Mouse (Mus musculus): ENCODE measurements at regions not wholly inside any gene's neighbourhood (a gene's known extent, or its start where the extent isn't known, plus 50 kb on each side); places are given as distances from the start of the nearest gene placed in this dataset.

GRCm38 (mm10) chr14:25334186-25334585 is 124.8 kb upstream of the Zmiz1 start:
- Histone ChIP-seq H3K79me2 (ENCODE audit: control insufficient read depth, insufficient read depth, low read length, poor library complexity) (no peaks in the 10 kb centered on the region), H3K9me3 (replicated peaks; ENCODE audit: insufficient read depth, low read length) (no peaks in the 10 kb centered on the region), H3K4me1 (ENCODE audit: control insufficient read depth in 1 of 2, insufficient read depth in 2 of 2, low read length in 2 of 2) (no peaks in the 10 kb centered on the region), H3K27ac (ENCODE audit: control insufficient read depth, low read depth, low read length) (no peak overlapping the region), H3K27me3 (ENCODE audit: control insufficient read depth in 1 of 2, insufficient read depth in 2 of 2, low read length in 2 of 2) (no peaks in the 10 kb centered on the region), H3K36me3 (ENCODE audit: control insufficient read depth in 1 of 2, insufficient read depth in 2 of 2, low read length in 2 of 2) (no peaks in the 10 kb centered on the region), H3K4me3 (ENCODE audit: control insufficient read depth in 1 of 2, insufficient read depth in 1 of 2, low read depth in 2 of 2, low read length in 2 of 2) (no peak overlapping the region), H3K9ac (ENCODE audit: control insufficient read depth, low read depth, low read length, poor library complexity, severe bottlenecking) (no peak overlapping the region)
- no peak for TF ChIP-seq MEF2A (IDR thresholded peaks at IDR 0.05; ENCODE audit: extremely low read depth, insufficient replicate concordance, low read depth, low read length, poor library complexity, severe bottlenecking)
- TF ChIP-seq UBTF (IDR thresholded peaks at IDR 0.05; ENCODE audit: borderline replicate concordance, insufficient read depth, low read depth, low read length), result no peak
- TF ChIP-seq ETS1 (IDR thresholded peaks at IDR 0.05; ENCODE audit: low read depth, low read length), result no peak
- TF ChIP-seq MYC (IDR thresholded peaks at IDR 0.05; ENCODE audit: low read depth, low read length), result no peak
- TF ChIP-seq TAL1 (IDR thresholded peaks at IDR 0.05; ENCODE audit: low read length), result no peak
- TF ChIP-seq ZNF384 (IDR thresholded peaks at IDR 0.05; ENCODE audit: low read depth, low read length), result no peak
- no peak for TF ChIP-seq NELFE (IDR thresholded peaks at IDR 0.05; ENCODE audit: low read depth, low read length)
- no peak for TF ChIP-seq GABPA (IDR thresholded peaks at IDR 0.05; ENCODE audit: low read depth, low read length)
- DNase-seq (ENCODE audit: low read depth, low spot score), result no peak

- no peaks in the 10 kb centered on the region for H3K36me3 ChIP-seq (ENCODE audit: control insufficient read depth in 1 of 2, insufficient read depth in 2 of 2, low read length in 2 of 2)
- no peaks in the 10 kb centered on the region for H3K27me3 ChIP-seq (ENCODE audit: control insufficient read depth in 1 of 2, insufficient read depth in 2 of 2, low read length in 2 of 2)
- H3K4me3 ChIP-seq (ENCODE audit: control insufficient read depth in 1 of 2, insufficient read depth in 1 of 2, low read depth in 2 of 2, low read length in 2 of 2), result no peak overlapping the region
- H3K9ac ChIP-seq (ENCODE audit: control insufficient read depth, low read depth, low read length, poor library complexity, severe bottlenecking), result no peak overlapping the region
- H3K4me1 ChIP-seq (ENCODE audit: control insufficient read depth in 1 of 2, insufficient read depth in 2 of 2, low read length in 2 of 2), result no peaks in the 10 kb centered on the region
- no peak for DNase-seq (ENCODE audit: low read depth, low spot score)
- no peaks in the 10 kb centered on the region for H3K9me3 ChIP-seq (replicated peaks; ENCODE audit: insufficient read depth, low read length)
- no peak for TF ChIP-seq USF2 (IDR thresholded peaks at IDR 0.05; ENCODE audit: borderline replicate concordance in 1 of 2, insufficient read depth in 1 of 2, low read depth in 1 of 2, low read length in 2 of 2)
- TF ChIP-seq ZMIZ1 (IDR thresholded peaks at IDR 0.05; ENCODE audit: low read depth, low read length), result no peak
- no peak for TF ChIP-seq ELF1 (IDR thresholded peaks at IDR 0.05; ENCODE audit: low read depth, low read length)
- no peak for TF ChIP-seq SMC3 (IDR thresholded peaks at IDR 0.05; ENCODE audit: low read depth, low read length)
- no peak for TF ChIP-seq POLR2AphosphoS2 (IDR thresholded peaks at IDR 0.05; ENCODE audit: low read length)
- TF ChIP-seq JUND (IDR thresholded peaks at IDR 0.05; ENCODE audit: low read depth, low read length), result no peak
- no peak for TF ChIP-seq ZNF384 (IDR thresholded peaks at IDR 0.05; ENCODE audit: low read depth, low read length)
- no peak for TF ChIP-seq MAX (IDR thresholded peaks at IDR 0.05; ENCODE audit: low read length)
- TF ChIP-seq POLR2AphosphoS5 (IDR thresholded peaks at IDR 0.05; ENCODE audit: borderline replicate concordance, low read depth, low read length), result no peak
- no peak for TF ChIP-seq RCOR1 (IDR thresholded peaks at IDR 0.05; ENCODE audit: low read depth, low read length)
- TF ChIP-seq CHD2 (IDR thresholded peaks at IDR 0.05; ENCODE audit: low read length), result no peak
- TF ChIP-seq KAT2A (conservative IDR thresholded peaks at IDR 0.05; ENCODE audit: low read depth, low read length), result no peak
- no peak for TF ChIP-seq MXI1 (IDR thresholded peaks at IDR 0.05; ENCODE audit: low read depth, low read length)
- TF ChIP-seq CTCF (IDR thresholded peaks at IDR 0.05 in 2 of 3, conservative IDR thresholded peaks at IDR 0.05 in 1 of 3; ENCODE audit: control insufficient read depth in 1 of 3, insufficient read depth in 1 of 3, low read depth in 2 of 3, low read length in 3 of 3, poor library complexity in 1 of 3, severe bottlenecking in 1 of 3), result no peak
- no peak for TF ChIP-seq MYC (IDR thresholded peaks at IDR 0.05; ENCODE audit: low read depth, low read length)
- TF ChIP-seq NELFE (IDR thresholded peaks at IDR 0.05; ENCODE audit: low read depth, low read length), result no peak
- no peak for TF ChIP-seq UBTF (IDR thresholded peaks at IDR 0.05; ENCODE audit: borderline replicate concordance, insufficient read depth, low read depth, low read length)
- TF ChIP-seq MEF2A (IDR thresholded peaks at IDR 0.05; ENCODE audit: extremely low read depth, insufficient replicate concordance, low read depth, low read length, poor library complexity, severe bottlenecking), result no peak
- no peak for TF ChIP-seq MAFK (IDR thresholded peaks at IDR 0.05; ENCODE audit: borderline replicate concordance, low read depth, low read length)
- H3K79me2 ChIP-seq (ENCODE audit: control insufficient read depth, insufficient read depth, low read length, poor library complexity), result no peaks in the 10 kb centered on the region
- no peak overlapping the region for H3K27ac ChIP-seq (ENCODE audit: control insufficient read depth, low read depth, low read length)
Observed at GRCm38 (mm10) chr14:25336875-25337274, 122.1 kb upstream of the Zmiz1 start.
